Mouse (Mus musculus) stomach, postnatal 0 days (tissue): Measurements from ENCODE around the gene Chga.

Source experiments
- CTCF ChIP-seq: IDR thresholded peaks from 2 replicates; pipeline ENCODE4 v1.5.1; 2016; ENCODE audit warnings: antibody characterized with exemption, low read depth, mild to moderate bottlenecking, moderate library complexity
- EP300 ChIP-seq: optimal IDR thresholded peaks from 2 replicates; pipeline ENCODE3; 2016; ENCODE audit warnings: antibody characterized with exemption

- TF ChIP-seq CTCF (no peak), EP300 (no peak)
These were observed 26.8 kb upstream of the Chga start for GRCm38 (mm10) chr12:102527989-102528388.
